Mouse (Mus musculus) gastrocnemius, postnatal 14 days (tissue): ENCODE measurements around the gene Mast4. TPM values are rescaled to one million over a fixed set of nuclear protein-coding genes. Genes with fewer than 3 reads are reported as not detected.

ENCODE experiments used
- DNase-seq: peaks from one replicate; pipeline ENCODE4 v3.0.0; 2021; ENCODE audit warnings: mixed read lengths
- intact Hi-C: fragments of 180-260 bp; cut with DNase I; formaldehyde crosslinking; loops from one replicate; pipeline ENCODE4 v1.15.1; 2025; ENCODE audit warnings: low total_unique reads
- total RNA-seq, 2 experiments: library from RNA; stranded (reverse); gene quantifications; 2 replicates each; pipeline ENCODE4 v1.2.3; 2021

Mast4 gene
- total RNA-seq, 2 experiments from 2014 or later: 28.0 to 31.2 TPM

- no peak for DNase-seq
- intact Hi-C loops: no loop called here
Observed at GRCm38 (mm10) chr13:103141304-103141703, 193.0 kb downstream of the Mast4 start.

GRCm38 (mm10) chr13:103140051-103140450 lies 194.2 kb downstream of the Mast4 start:
- intact Hi-C loops: no loop called here
- DNase-seq: no peak

DNA sequence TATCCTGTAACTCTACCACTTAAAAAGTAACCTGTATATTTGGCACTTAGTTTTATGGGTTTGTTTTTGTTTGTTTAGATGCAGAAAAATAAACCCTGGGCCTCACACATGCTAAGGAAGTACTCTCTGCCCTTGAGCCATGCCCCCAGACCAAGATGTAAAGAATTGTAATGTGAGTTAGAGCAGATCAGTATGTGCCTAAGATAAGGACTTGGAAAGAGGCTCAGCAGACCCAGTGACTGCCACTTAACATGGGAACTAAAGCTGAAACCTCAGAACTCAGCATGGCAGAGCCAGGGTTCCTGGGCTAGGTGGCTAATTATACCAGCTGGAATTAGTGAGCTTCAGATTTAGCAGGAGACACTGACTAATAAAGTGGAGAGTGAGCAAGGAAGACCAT lies 196.0 kb downstream of the Mast4 start:
- intact Hi-C loops: no loop called here
- no peak for DNase-seq

DNA sequence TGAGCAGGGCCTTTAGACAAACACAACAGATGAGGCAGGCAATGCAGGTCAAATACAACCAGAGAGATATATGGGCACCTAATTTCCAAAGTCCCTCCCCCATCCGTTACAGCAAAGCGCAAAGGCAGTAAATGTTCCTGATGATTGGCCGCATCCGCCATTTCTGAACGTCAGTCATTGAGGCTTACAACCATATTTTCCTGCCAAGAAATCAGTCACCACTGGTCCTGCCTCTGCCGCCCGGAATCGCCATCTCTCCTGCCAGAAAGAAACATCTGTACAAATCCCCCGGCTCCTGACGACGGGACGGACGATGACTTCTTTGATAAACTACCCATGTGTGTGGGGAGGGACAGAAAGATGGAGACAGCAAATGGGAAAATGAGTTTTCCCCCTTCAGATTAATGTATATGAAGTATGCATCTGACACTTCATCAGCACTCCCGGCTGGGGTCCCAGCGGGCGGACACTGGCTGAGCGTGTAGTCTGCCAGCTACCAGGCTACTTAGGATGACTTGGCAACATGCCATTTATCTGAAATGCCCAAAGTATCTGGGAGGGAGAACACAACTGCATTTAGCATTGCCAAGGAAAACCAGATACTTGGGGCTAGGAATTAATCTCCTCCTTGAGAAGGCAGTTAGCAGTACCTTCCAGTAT lies 198.9 kb downstream of the Mast4 start:
- intact Hi-C loops: no loop called here
- no peak for DNase-seq

- intact Hi-C loops: no loop called here
- DNase-seq: no peak
Observed at GRCm38 (mm10) chr13:103131781-103132180, 202.5 kb downstream of the Mast4 start.

- no peak for DNase-seq
- intact Hi-C loops: no loop called here
Observed at GRCm38 (mm10) chr13:103129130-103129797, 205.0 kb downstream of the Mast4 start.

GRCm38 (mm10) chr13:103128729-103129128 lies 205.6 kb downstream of the Mast4 start:
- no peak for DNase-seq
- intact Hi-C loops: no loop called here

GRCm38 (mm10) chr13:103127594-103127993 lies 206.7 kb downstream of the Mast4 start:
- intact Hi-C loops: no loop called here
- DNase-seq: no peak

DNA sequence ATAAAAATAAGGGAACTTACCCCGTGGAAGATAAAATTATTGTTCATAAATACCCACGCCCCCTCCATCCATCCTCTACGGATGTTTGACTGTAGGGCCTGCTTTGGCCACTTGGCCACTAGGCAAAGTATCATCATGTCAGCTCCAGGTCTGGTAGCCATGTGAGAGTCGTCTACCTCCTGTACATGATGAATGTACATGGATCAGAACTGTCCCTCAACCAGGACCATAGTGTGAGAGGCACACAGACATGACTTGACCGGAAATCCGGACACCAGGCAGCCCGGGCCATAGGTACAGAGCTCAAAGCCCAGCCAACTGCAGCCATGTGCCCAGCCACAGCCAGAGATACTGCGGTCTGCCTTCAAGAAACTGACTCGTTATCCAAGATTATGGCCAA lies 210.6 kb downstream of the Mast4 start:
- intact Hi-C loops: no loop called here
- DNase-seq: no peak

GRCm38 (mm10) chr13:103121796-103122792 lies 212.2 kb downstream of the Mast4 start:
- intact Hi-C loops: no loop called here

GRCm38 (mm10) chr13:103120669-103121131 lies 213.6 kb downstream of the Mast4 start:
- intact Hi-C loops: no loop called here
- no peak for DNase-seq

More at GRCm38 (mm10) chr13:103121796-103122792, 212.2 kb downstream of the Mast4 start:
- no peak for DNase-seq

- intact Hi-C loops: loop anchor here (10.0 kb wide), 1 partner anchor 445 kb away; no protein-coding TSS in a partner anchor
- no peak for DNase-seq
Observed at GRCm38 (mm10) chr13:103119728-103120127, 214.6 kb downstream of the Mast4 start.

GRCm38 (mm10) chr13:103115116-103115515 lies 219.2 kb downstream of the Mast4 start:
- intact Hi-C loops: loop anchor here (10.0 kb wide), 1 partner anchor 440 kb away; no protein-coding TSS in a partner anchor
- DNase-seq: no peak

GRCm38 (mm10) chr13:103114274-103114673 lies 220.0 kb downstream of the Mast4 start:
- intact Hi-C loops: loop anchor here (10.0 kb wide), 1 partner anchor 439 kb away; no protein-coding TSS in a partner anchor
- peak; percentile 72 for DNase-seq

GRCm38 (mm10) chr13:103109872-103110271 lies 224.4 kb downstream of the Mast4 start:
- intact Hi-C loops: loop anchor here (10.0 kb wide), 1 partner anchor 435 kb away; no protein-coding TSS in a partner anchor
- DNase-seq: peak; percentile 51

GRCm38 (mm10) chr13:103107362-103107761 lies 226.9 kb downstream of the Mast4 start:
- no peak for DNase-seq
- intact Hi-C loops: no loop called here

- intact Hi-C loops: no loop called here
Observed at GRCm38 (mm10) chr13:103102598-103102997, 231.7 kb downstream of the Mast4 start.

DNA sequence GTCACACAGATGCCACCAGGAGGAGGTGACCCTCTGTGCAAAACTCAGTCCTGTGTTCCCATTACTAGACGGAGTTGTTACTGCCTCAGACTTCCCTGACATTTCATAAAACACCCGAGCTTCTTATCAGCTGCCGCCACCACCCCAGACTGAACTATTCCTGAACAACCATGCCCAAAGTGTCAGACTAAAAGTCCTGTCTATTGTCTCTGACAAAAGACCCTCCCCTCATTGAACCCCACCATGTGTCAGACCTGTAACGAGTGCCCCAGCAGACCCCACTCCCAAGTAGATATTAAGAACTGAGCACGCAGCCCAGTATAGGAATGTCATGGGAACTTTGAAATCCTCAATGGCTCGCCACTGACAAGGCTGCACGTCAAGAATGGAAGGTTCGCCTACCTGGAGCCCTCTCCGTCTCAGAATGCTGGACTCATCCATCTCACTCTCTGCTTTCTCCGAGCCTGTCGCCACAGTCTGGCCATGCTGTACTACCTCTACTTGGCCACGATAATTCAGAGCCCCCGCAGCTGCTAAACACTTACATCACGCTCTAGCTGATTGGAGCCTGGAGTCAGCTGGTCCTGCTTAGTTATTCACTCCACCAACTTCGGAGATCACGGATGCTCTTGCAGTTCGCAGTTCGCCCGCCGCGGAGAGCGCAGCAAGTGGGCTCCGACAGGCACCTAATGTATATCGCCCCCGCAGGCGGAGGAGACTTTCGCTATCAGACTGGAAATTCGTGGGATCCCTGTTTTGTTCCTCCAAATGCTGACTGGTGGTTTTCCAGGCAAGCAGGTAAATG lies 237.7 kb downstream of the Mast4 start:
- DNase-seq: peak; percentile 41
- intact Hi-C loops: no loop called here

More at GRCm38 (mm10) chr13:103102598-103102997, 231.7 kb downstream of the Mast4 start:
- no peak for DNase-seq

GRCm38 (mm10) chr13:103095491-103095890 lies 238.8 kb downstream of the Mast4 start:
- DNase-seq: no peak
- intact Hi-C loops: no loop called here
